Mouse (Mus musculus): Measurements from ENCODE around the gene Dpm3.

DNA sequence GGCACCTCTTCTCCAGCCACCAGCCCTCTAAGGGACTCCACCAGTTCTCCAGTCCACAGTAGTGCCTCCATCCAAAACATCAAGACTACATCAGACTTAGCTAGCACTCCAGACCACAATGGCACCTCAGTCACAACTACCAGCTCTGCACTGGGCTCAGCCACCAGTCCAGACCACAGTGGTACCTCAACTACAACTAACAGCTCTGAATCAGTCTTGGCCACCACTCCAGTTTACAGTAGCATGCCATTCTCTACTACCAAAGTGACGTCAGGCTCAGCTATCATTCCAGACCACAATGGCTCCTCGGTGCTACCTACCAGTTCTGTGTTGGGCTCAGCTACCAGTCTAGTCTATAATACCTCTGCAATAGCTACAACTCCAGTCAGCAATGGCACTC is 28.6 kb upstream of the Dpm3 start:
- no peak for TF ChIP-seq CTCF (IDR thresholded peaks at IDR 0.05; ENCODE audit: low read depth)
- TF ChIP-seq EP300 (optimal IDR thresholded peaks at IDR 0.05), result no peak
